Mouse (Mus musculus) forebrain, embryonic 11.5 days (tissue): ENCODE measurements at regions not wholly inside any gene's neighbourhood (a gene's known extent, or its start where the extent isn't known, plus 50 kb on each side); places are given as distances from the start of the nearest gene placed in this dataset.

ENCODE experiments used
- ATAC-seq: fragments of 200-750 bp; cut with Nextera tagmentation; replicated peaks from 2 replicates; pipeline ENCODE4 v1.8.0; 2017; ENCODE audit warnings: moderate TSS enrichment; ENCODE audit not compliant: low FRiP score
- DNase-seq: peaks from one replicate; pipeline ENCODE4 v3.0.0-alpha.2; 2017; ENCODE audit warnings: low spot score
- H3K27ac ChIP-seq: fragments of 300-500 bp; sonication (generic); 2 replicates; pipeline ENCODE4 v1.5.1; 2014; ENCODE audit warnings: low read depth, low read length
- H3K27me3 ChIP-seq: fragments of 300-500 bp; sonication (generic); 2 replicates; pipeline ENCODE4 v1.6.1; 2014; ENCODE audit warnings: mild to moderate bottlenecking, low read length, mixed read lengths; ENCODE audit not compliant: control insufficient read depth, insufficient read depth
- H3K36me3 ChIP-seq: fragments of 300-500 bp; sonication (generic); 2 replicates; pipeline ENCODE4 v1.6.1; 2014; ENCODE audit warnings: mild to moderate bottlenecking, low read length, moderate library complexity, mixed read lengths; ENCODE audit not compliant: control insufficient read depth, insufficient read depth
- H3K4me1 ChIP-seq: fragments of 300-500 bp; sonication (generic); replicated peaks from 2 replicates; pipeline ENCODE4 v1.6.1; 2014; ENCODE audit warnings: low read length, mixed read lengths; ENCODE audit not compliant: control insufficient read depth, insufficient read depth
- H3K4me2 ChIP-seq: fragments of 300-500 bp; sonication (generic); 2 replicates; pipeline ENCODE4 v1.6.1; 2014; ENCODE audit warnings: low read depth, mild to moderate bottlenecking, low read length, moderate library complexity, mixed read lengths; ENCODE audit not compliant: severe bottlenecking
- H3K4me3 ChIP-seq: fragments of 300-500 bp; sonication (generic); 2 replicates; pipeline ENCODE4 v1.5.1; 2014; ENCODE audit warnings: low read depth, low read length
- H3K9ac ChIP-seq: fragments of 300-500 bp; sonication (generic); 2 replicates; pipeline ENCODE4 v1.6.1; 2014; ENCODE audit warnings: low read length
- H3K9me3 ChIP-seq: fragments of 300-500 bp; sonication (generic); 2 replicates; pipeline ENCODE4 v1.6.1; 2016; ENCODE audit warnings: low read length, mixed read lengths; ENCODE audit not compliant: control insufficient read depth
- WGBS: fragments of 180-500 bp; shearing (Covaris S2); extraction: QIAGEN DNeasy Blood & Tissue Kit; methylation state at CpG from one replicate; pipeline ENCODE4 v1.1.7; 2014; 5-methylcytosine and 5-hydroxymethylcytosine counted together

GRCm38 (mm10) chr16:69991907-69992470 is 128.4 kb upstream of the Speer2 start:
- H3K9ac ChIP-seq: no peak overlapping the region
- no peak for ATAC-seq
- DNase-seq: no peak
- H3K4me2 ChIP-seq: no peak overlapping the region
- no peak overlapping the region for H3K27ac ChIP-seq
- no peaks in the 10 kb centered on the region for H3K36me3 ChIP-seq
- H3K4me3 ChIP-seq: no peak overlapping the region
- 56% methylated on average over 3 of the region's 3 CpGs for WGBS
- no peaks in the 10 kb centered on the region for H3K4me1 ChIP-seq
- no peaks in the 10 kb centered on the region for H3K9me3 ChIP-seq
- no peaks in the 10 kb centered on the region for H3K27me3 ChIP-seq

GRCm38 (mm10) chr16:69992715-69993114 is 129.2 kb upstream of the Speer2 start:
- ATAC-seq (no peak), DNase-seq (no peak)
- Histone ChIP-seq H3K4me3 (no peak overlapping the region), H3K4me2 (no peak overlapping the region), H3K9ac (no peak overlapping the region), H3K4me1 (no peaks in the 10 kb centered on the region), H3K27ac (no peak overlapping the region), H3K9me3 (no peaks in the 10 kb centered on the region), H3K36me3 (no peaks in the 10 kb centered on the region), H3K27me3 (no peaks in the 10 kb centered on the region)
- 83% methylated on average over 4 of the region's 4 CpGs for WGBS

- Histone ChIP-seq H3K27me3 (no peaks in the 10 kb centered on the region), H3K36me3 (no peaks in the 10 kb centered on the region), H3K9me3 (no peaks in the 10 kb centered on the region), H3K9ac (no peak overlapping the region), H3K27ac (no peak overlapping the region), H3K4me2 (no peak overlapping the region), H3K4me3 (no peak overlapping the region), H3K4me1 (no peaks in the 10 kb centered on the region)
- ATAC-seq (no peak), DNase-seq (no peak)
- WGBS: 88% methylated on average over 2 of the region's 2 CpGs
Observed at GRCm38 (mm10) chr16:70006863-70007262, 143.3 kb upstream of the Speer2 start.

GRCm38 (mm10) chr16:70016980-70017379 is 153.4 kb upstream of the Speer2 start:
- Histone ChIP-seq H3K4me3 (no peak overlapping the region), H3K27me3 (no peaks in the 10 kb centered on the region), H3K4me2 (no peak overlapping the region), H3K27ac (no peak overlapping the region), H3K36me3 (no peaks in the 10 kb centered on the region), H3K4me1 (no peaks in the 10 kb centered on the region), H3K9me3 (no peaks in the 10 kb centered on the region), H3K9ac (no peak overlapping the region)
- no peak for ATAC-seq
- no peak for DNase-seq
- WGBS: 57% methylated on average over 1 of the region's 1 CpGs

- no peak for DNase-seq
- 87% methylated on average over 2 of the region's 2 CpGs for WGBS
- H3K36me3 ChIP-seq: no peaks in the 10 kb centered on the region
- no peak overlapping the region for H3K27ac ChIP-seq
- H3K9me3 ChIP-seq: no peaks in the 10 kb centered on the region
- no peak overlapping the region for H3K9ac ChIP-seq
- H3K4me1 ChIP-seq: no peaks in the 10 kb centered on the region
- H3K27me3 ChIP-seq: no peaks in the 10 kb centered on the region
- H3K4me3 ChIP-seq: no peak overlapping the region
- H3K4me2 ChIP-seq: no peak overlapping the region
- ATAC-seq: no peak
Observed at GRCm38 (mm10) chr16:70019564-70019963, 156.0 kb upstream of the Speer2 start.

- H3K27me3 ChIP-seq: no peaks in the 10 kb centered on the region
- DNase-seq: no peak
Observed at GRCm38 (mm10) chr16:70021436-70021835, 157.9 kb upstream of the Speer2 start.

GRCm38 (mm10) chr16:70028649-70029048 is 165.1 kb upstream of the Speer2 start:
- no peaks in the 10 kb centered on the region for H3K36me3 ChIP-seq
- H3K9me3 ChIP-seq: no peaks in the 10 kb centered on the region
- 77% methylated on average over 13 of the region's 13 CpGs for WGBS
- H3K27me3 ChIP-seq: no peaks in the 10 kb centered on the region
- ATAC-seq (peak; percentile 51), DNase-seq (peak; percentile 55)
- no peaks in the 10 kb centered on the region for H3K4me1 ChIP-seq
- H3K4me3 ChIP-seq: no peak overlapping the region
- no peak overlapping the region for H3K9ac ChIP-seq
- H3K27ac ChIP-seq: no peak overlapping the region
- H3K4me2 ChIP-seq: no peak overlapping the region

More at GRCm38 (mm10) chr16:70021436-70021835, 157.9 kb upstream of the Speer2 start:
- Histone ChIP-seq H3K27ac (no peak overlapping the region), H3K9me3 (no peaks in the 10 kb centered on the region), H3K36me3 (no peaks in the 10 kb centered on the region), H3K4me3 (no peak overlapping the region), H3K9ac (no peak overlapping the region), H3K4me1 (no peaks in the 10 kb centered on the region), H3K4me2 (no peak overlapping the region)
- no peak for ATAC-seq
- 90% methylated on average over 7 of the region's 7 CpGs for WGBS

- no peak overlapping the region for H3K27ac ChIP-seq
- H3K36me3 ChIP-seq: no peaks in the 10 kb centered on the region
- no peaks in the 10 kb centered on the region for H3K27me3 ChIP-seq
- H3K4me1 ChIP-seq: no peaks in the 10 kb centered on the region
- H3K4me2 ChIP-seq: no peak overlapping the region
- H3K4me3 ChIP-seq: no peak overlapping the region
- ATAC-seq (no peak), DNase-seq (no peak)
- no peak overlapping the region for H3K9ac ChIP-seq
- H3K9me3 ChIP-seq: no peaks in the 10 kb centered on the region
Observed at GRCm38 (mm10) chr16:70045547-70045946, 182.0 kb upstream of the Speer2 start.

- H3K27ac ChIP-seq: no peak overlapping the region
- no peak for DNase-seq
- no peaks in the 10 kb centered on the region for H3K9me3 ChIP-seq
- no peak overlapping the region for H3K9ac ChIP-seq
- WGBS: 64% methylated on average over 4 of the region's 4 CpGs
- H3K36me3 ChIP-seq: no peaks in the 10 kb centered on the region
- ATAC-seq: no peak
- no peak overlapping the region for H3K4me3 ChIP-seq
- no peaks in the 10 kb centered on the region for H3K4me1 ChIP-seq
- no peak overlapping the region for H3K4me2 ChIP-seq
- H3K27me3 ChIP-seq: no peaks in the 10 kb centered on the region
Observed at GRCm38 (mm10) chr16:70046009-70046408, 182.5 kb upstream of the Speer2 start.
